Mouse (Mus musculus): ENCODE measurements at regions not wholly inside any gene's neighbourhood (a gene's known extent, or its start where the extent isn't known, plus 50 kb on each side); places are given as distances from the start of the nearest gene placed in this dataset.

- TF ChIP-seq POLR2A (IDR thresholded peaks at IDR 0.05; ENCODE audit: borderline replicate concordance, low read depth, low read length) = no peak
- no peak for TF ChIP-seq CTCF (IDR thresholded peaks at IDR 0.05; ENCODE audit: low read depth, low read length)
These were observed 179.8 kb downstream of the Samd5 start for GRCm38 (mm10) chr10:9495143-9495651.
